Mouse (Mus musculus): ENCODE measurements around the gene Nudt8. TPM values are rescaled to one million over a fixed set of nuclear protein-coding genes. Genes with fewer than 3 reads are reported as not detected.

Nudt8 gene
- polyA plus RNA-seq, 1 experiment: 0.73 TPM

DNA sequence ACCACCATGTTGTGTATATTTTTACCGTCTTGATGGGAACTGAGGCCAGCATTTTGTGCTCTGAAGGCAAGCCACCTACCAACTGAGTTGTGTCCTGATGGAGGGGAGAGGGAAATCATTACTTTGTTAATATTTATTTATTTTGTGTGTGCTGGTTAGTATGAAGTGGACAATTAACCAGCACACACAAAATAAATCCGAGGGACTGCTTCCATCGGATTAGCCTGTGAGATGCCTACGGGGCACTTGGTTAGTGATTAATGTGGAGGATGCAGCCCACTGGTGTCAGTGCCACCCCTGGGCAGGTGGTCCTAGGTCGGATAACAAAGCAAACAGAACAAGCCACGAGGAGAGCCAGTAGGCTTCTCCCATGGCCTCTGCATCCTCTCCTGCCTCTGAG lies 5.4 kb upstream of the Nudt8 start:
- H3K36me3 ChIP-seq (ENCODE audit: control insufficient read depth): no peaks in the 10 kb centered on the region
- no peak overlapping the region for H3K4me3 ChIP-seq (replicated peaks)
- H3K9me3 ChIP-seq (ENCODE audit: control insufficient read depth, low read length): no peaks in the 10 kb centered on the region
- TF ChIP-seq TAL1 (IDR thresholded peaks at IDR 0.05; ENCODE audit: low read length) (no peak), GATA1 (IDR thresholded peaks at IDR 0.05; ENCODE audit: low read length) (no peak)
- H3K27me3 ChIP-seq (ENCODE audit: control insufficient read depth): peaks cover 4% of the 10 kb centered on the region; the same call in 1 of the 2 replicates
- H3K4me1 ChIP-seq (ENCODE audit: control insufficient read depth): peaks cover 10% of the 10 kb centered on the region

GRCm38 (mm10) chr19:3995505-3995904 lies 4.9 kb upstream of the Nudt8 start:
- peaks cover 13% of the 10 kb centered on the region for H3K4me1 ChIP-seq (ENCODE audit: control insufficient read depth)
- H3K9me3 ChIP-seq (ENCODE audit: control insufficient read depth, low read length): no peaks in the 10 kb centered on the region
- H3K36me3 ChIP-seq (ENCODE audit: control insufficient read depth): no peaks in the 10 kb centered on the region
- peaks cover 4% of the 10 kb centered on the region; the same call in 1 of the 2 replicates for H3K27me3 ChIP-seq (ENCODE audit: control insufficient read depth)
- no peak overlapping the region for H3K4me3 ChIP-seq (replicated peaks)
- TF ChIP-seq TAL1 (IDR thresholded peaks at IDR 0.05; ENCODE audit: low read length) (no peak), GATA1 (IDR thresholded peaks at IDR 0.05; ENCODE audit: low read length) (no peak)

- no peak overlapping the region for H3K4me3 ChIP-seq (replicated peaks)
- no peak for TF ChIP-seq TAL1 (IDR thresholded peaks at IDR 0.05; ENCODE audit: low read length)
- no peak for TF ChIP-seq GATA1 (IDR thresholded peaks at IDR 0.05; ENCODE audit: low read length)
- H3K36me3 ChIP-seq (ENCODE audit: control insufficient read depth): no peaks in the 10 kb centered on the region
- H3K4me1 ChIP-seq (ENCODE audit: control insufficient read depth): peaks cover 19% of the 10 kb centered on the region
- peaks cover 4% of the 10 kb centered on the region; the same call in 1 of the 2 replicates for H3K27me3 ChIP-seq (ENCODE audit: control insufficient read depth)
- H3K9me3 ChIP-seq (ENCODE audit: control insufficient read depth, low read length): no peaks in the 10 kb centered on the region
Measured at GRCm38 (mm10) chr19:3996106-3996505, 4.3 kb upstream of the Nudt8 start.

- H3K4me1 ChIP-seq (ENCODE audit: control insufficient read depth): peaks cover 26% of the 10 kb centered on the region
- peaks cover 4% of the 10 kb centered on the region; the same call in 1 of the 2 replicates for H3K27me3 ChIP-seq (ENCODE audit: control insufficient read depth)
- H3K9me3 ChIP-seq (ENCODE audit: control insufficient read depth, low read length): no peaks in the 10 kb centered on the region
- no peaks in the 10 kb centered on the region for H3K36me3 ChIP-seq (ENCODE audit: control insufficient read depth)
- H3K4me3 ChIP-seq (replicated peaks): no peak overlapping the region
- TF ChIP-seq TAL1 (IDR thresholded peaks at IDR 0.05; ENCODE audit: low read length): no peak
- TF ChIP-seq GATA1 (IDR thresholded peaks at IDR 0.05; ENCODE audit: low read length): no peak
Measured at GRCm38 (mm10) chr19:3996747-3997146, 3.6 kb upstream of the Nudt8 start.

GRCm38 (mm10) chr19:3997231-3997630 lies 3.1 kb upstream of the Nudt8 start:
- Histone ChIP-seq H3K9me3 (ENCODE audit: control insufficient read depth, low read length) (no peaks in the 10 kb centered on the region), H3K4me1 (ENCODE audit: control insufficient read depth) (peaks cover 28% of the 10 kb centered on the region), H3K36me3 (ENCODE audit: control insufficient read depth) (no peaks in the 10 kb centered on the region), H3K4me3 (replicated peaks) (no peak overlapping the region), H3K27me3 (ENCODE audit: control insufficient read depth) (peaks cover 4% of the 10 kb centered on the region; the same call in 1 of the 2 replicates)
- TF ChIP-seq TAL1 (IDR thresholded peaks at IDR 0.05; ENCODE audit: low read length): no peak
- no peak for TF ChIP-seq GATA1 (IDR thresholded peaks at IDR 0.05; ENCODE audit: low read length)

DNA sequence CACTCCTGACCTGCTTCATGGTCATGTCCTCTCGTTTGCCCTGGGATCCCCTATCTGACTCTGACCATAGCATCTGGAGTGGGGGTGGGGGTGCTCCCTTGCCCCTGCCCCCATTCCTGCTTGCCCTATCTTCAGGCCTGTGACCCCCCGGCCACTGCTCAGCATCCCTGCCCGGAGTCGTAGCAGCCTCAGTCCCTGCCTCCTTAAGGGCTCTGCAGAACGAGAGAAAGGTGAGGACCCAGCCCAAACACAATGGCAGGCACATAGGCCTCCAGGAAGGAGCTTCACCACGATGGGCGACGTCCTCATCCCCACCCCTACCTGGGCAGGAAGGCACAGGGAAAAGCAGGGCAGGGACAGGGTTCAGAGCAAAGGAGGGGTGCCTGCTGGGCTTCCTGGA lies 2.0 kb upstream of the Nudt8 start:
- Histone ChIP-seq H3K36me3 (ENCODE audit: control insufficient read depth) (no peaks in the 10 kb centered on the region), H3K4me3 (replicated peaks) (no peak overlapping the region), H3K27me3 (ENCODE audit: control insufficient read depth) (no peaks in the 10 kb centered on the region; the same call in 1 of the 2 replicates), H3K4me1 (ENCODE audit: control insufficient read depth) (peaks cover 30% of the 10 kb centered on the region), H3K9me3 (ENCODE audit: control insufficient read depth, low read length) (no peaks in the 10 kb centered on the region)
- TF ChIP-seq TAL1 (IDR thresholded peaks at IDR 0.05; ENCODE audit: low read length) (no peak), GATA1 (IDR thresholded peaks at IDR 0.05; ENCODE audit: low read length) (no peak)

DNA sequence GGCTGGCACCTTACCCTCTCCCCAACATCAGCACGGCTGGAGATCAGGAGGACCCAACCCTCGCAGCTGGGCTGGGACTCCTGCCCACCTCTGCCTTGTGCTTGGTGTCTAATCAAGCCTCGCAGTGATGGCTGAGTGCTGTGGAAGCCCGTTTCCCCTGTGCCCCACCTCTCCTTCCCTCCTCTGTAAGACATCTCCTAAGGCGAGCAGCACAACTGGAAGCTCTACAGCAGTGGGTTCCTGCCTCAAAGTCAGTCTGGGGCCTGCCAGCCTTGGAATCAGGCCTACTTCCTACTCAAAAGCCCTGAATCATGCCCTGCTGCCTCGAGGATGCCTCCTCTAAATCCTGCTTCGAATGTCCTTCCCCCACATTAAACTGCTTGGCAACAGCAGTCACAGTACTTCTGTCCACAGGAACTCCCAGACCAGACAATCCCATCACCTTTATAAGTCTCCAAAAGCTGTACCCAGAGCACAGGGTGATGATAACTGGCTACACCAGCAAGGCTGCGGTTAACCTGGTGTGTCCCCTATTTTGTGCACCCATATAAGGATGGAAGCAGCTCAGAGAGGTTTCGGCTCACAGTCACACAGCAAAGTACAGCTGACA lies 1.2 kb upstream of the Nudt8 start:
- Histone ChIP-seq H3K9me3 (ENCODE audit: control insufficient read depth, low read length) (no peaks in the 10 kb centered on the region), H3K36me3 (ENCODE audit: control insufficient read depth) (peaks cover 2% of the 10 kb centered on the region), H3K4me3 (replicated peaks) (peak overlapping the region; percentile 83), H3K27me3 (ENCODE audit: control insufficient read depth) (no peaks in the 10 kb centered on the region; the same call in 1 of the 2 replicates), H3K4me1 (ENCODE audit: control insufficient read depth) (peaks cover 30% of the 10 kb centered on the region)
- no peak for TF ChIP-seq TAL1 (IDR thresholded peaks at IDR 0.05; ENCODE audit: low read length)
- TF ChIP-seq GATA1 (IDR thresholded peaks at IDR 0.05; ENCODE audit: low read length): no peak

DNA sequence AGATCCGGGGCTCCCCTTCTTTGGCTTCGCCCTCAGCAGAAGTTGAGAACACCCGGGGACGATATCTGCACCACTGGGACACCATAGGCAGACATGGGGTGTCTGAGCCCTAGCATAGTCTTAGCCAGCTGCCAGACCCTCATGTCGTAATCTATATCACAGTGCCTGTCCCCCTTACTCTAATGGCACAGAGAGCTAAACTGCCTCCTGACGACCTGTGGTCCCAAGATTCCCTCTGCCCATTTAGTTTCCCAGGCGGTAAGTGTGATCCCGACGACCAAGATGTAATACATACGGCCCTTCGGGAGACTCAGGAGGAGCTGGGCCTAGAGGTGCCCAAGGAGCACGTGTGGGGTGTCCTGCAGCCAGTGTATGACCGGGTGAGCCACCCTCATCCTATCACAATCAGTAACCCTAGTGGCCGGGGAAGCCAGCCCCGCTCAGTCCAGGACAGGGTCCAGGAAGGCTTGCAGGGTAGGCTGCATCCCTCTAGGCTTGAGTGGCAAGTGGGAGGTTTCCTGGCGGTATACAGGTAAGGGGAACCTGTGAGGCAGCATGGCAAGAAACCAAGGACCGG lies 657 bp downstream of the Nudt8 start:
- H3K4me1 ChIP-seq (ENCODE audit: control insufficient read depth): peaks cover 30% of the 10 kb centered on the region

GRCm38 (mm10) chr19:4001752-4002151 lies 1.4 kb downstream of the Nudt8 start:
- TF ChIP-seq GATA1 (IDR thresholded peaks at IDR 0.05; ENCODE audit: low read length) (no peak), TAL1 (IDR thresholded peaks at IDR 0.05; ENCODE audit: low read length) (no peak)
- H3K36me3 ChIP-seq (ENCODE audit: control insufficient read depth): peaks cover 22% of the 10 kb centered on the region
- H3K4me3 ChIP-seq (replicated peaks): no peak overlapping the region
- no peaks in the 10 kb centered on the region for H3K27me3 ChIP-seq (ENCODE audit: control insufficient read depth)
- H3K9me3 ChIP-seq (ENCODE audit: control insufficient read depth, low read length): no peaks in the 10 kb centered on the region
- peaks cover 30% of the 10 kb centered on the region for H3K4me1 ChIP-seq (ENCODE audit: control insufficient read depth)

More for the DNA sequence above, 657 bp downstream of the Nudt8 start:
- H3K4me3 ChIP-seq (replicated peaks): peak overlapping the region; percentile 83
- peaks cover 14% of the 10 kb centered on the region for H3K36me3 ChIP-seq (ENCODE audit: control insufficient read depth)
- H3K9me3 ChIP-seq (ENCODE audit: control insufficient read depth, low read length): no peaks in the 10 kb centered on the region
- TF ChIP-seq GATA1 (IDR thresholded peaks at IDR 0.05; ENCODE audit: low read length) (no peak), TAL1 (IDR thresholded peaks at IDR 0.05; ENCODE audit: low read length) (no peak)
- H3K27me3 ChIP-seq (ENCODE audit: control insufficient read depth): no peaks in the 10 kb centered on the region; the same call in 1 of the 2 replicates
